25 mouse cellular contexts compared by ENCODE assay signal in the genomic region with DNA sequence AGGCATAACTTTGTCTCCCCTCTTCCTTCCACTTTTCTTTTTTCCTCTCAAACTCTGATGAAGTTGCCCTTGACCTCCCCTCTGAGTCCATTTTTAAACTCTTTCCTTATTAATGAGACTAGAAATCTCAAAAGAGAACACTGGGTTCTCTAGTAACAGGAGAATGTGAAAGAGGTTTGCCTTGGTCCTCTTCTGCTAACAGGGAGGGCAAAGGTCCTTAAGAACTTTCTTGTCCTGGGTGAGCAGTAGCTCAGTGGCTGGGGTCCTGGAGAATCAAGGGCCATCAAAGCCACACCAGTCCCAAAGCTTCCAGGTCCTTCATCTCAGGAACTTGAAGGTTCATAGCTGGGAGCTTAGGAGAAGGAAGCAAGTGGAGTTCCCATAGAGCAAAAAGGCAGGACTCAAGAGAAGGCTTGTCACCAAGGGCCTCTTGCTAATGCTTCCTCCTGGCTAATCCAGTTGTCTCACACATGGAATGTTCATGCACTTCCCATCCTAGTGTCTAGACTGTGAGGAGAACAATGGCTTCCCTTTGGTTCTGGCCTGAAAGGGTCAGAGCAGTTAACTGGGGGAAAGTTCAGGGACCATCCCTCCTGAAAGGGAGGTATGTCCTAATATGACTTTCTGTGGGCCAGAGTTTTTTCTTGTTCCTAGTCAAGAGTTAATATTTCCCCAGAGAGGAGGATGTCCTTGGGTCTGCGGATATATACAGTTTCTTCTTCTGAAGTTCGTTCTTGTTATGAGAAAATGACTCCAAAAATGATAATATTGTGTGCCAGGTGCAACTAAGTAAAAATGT. TPM values are rescaled to one million over a fixed set of nuclear protein-coding genes. Genes with fewer than 3 reads are reported as not detected.
"Had no signal": no experiment of that assay in that cellular context is flagged by ENCODE, and none has a peak within 500 bp of the region (broad histone marks: within the 10 kb centered on the region; RNA-seq: fewer than 3 reads in every experiment).

No protein-coding gene starts in this region.

- H3K4me1 ChIP-seq: heart, embryonic 12.5 days; hindbrain, embryonic 10.5 days; hindbrain, embryonic 12.5 days; intestine, embryonic 15.5 days; kidney, embryonic 15.5 days; limb, embryonic 10.5 days; limb, embryonic 12.5 days had no signal

- H3K27ac ChIP-seq: gastrocnemius, adult 2 months; hindbrain, embryonic 10.5 days; hindbrain, embryonic 12.5 days; hindbrain, embryonic 14.5 days; intestine, embryonic 15.5 days; kidney, embryonic 15.5 days; layer of hippocampus, adult 2 months; left cerebral cortex, adult 2 months; limb, embryonic 10.5 days; limb, embryonic 12.5 days; liver, embryonic 13.5 days had no signal

- H3K27me3 ChIP-seq: heart, embryonic 12.5 days; hindbrain, embryonic 12.5 days; intestine, embryonic 15.5 days; kidney, embryonic 15.5 days; liver, embryonic 13.5 days had no signal

- H3K4me2 ChIP-seq: heart, embryonic 12.5 days; hindbrain, embryonic 12.5 days; hindbrain, embryonic 14.5 days; intestine, embryonic 15.5 days; kidney, embryonic 15.5 days; limb, embryonic 12.5 days; liver, embryonic 11.5 days; liver, embryonic 13.5 days had no signal

- ATAC-seq: forebrain, embryonic 16.5 days; hindbrain, embryonic 16.5 days; inflammation-experienced regulatory T-cells, adult 6 months; intestine, embryonic 15.5 days; intestine, postnatal 0 days had no signal

- H3K4me3 ChIP-seq: gastrocnemius, adult 2 months; heart, embryonic 12.5 days; hindbrain, embryonic 10.5 days; hindbrain, embryonic 12.5 days; intestine, embryonic 15.5 days; kidney, embryonic 15.5 days; layer of hippocampus, adult 2 months; left cerebral cortex, adult 2 months; limb, embryonic 10.5 days; limb, embryonic 12.5 days; liver, embryonic 13.5 days had no signal

- H3K9ac ChIP-seq: heart, embryonic 12.5 days; hindbrain, embryonic 12.5 days; hindbrain, embryonic 14.5 days; intestine, embryonic 15.5 days; kidney, embryonic 15.5 days; limb, embryonic 12.5 days had no signal

- H3K36me3 ChIP-seq: heart, embryonic 12.5 days; hindbrain, embryonic 10.5 days; hindbrain, embryonic 12.5 days; intestine, embryonic 15.5 days; kidney, embryonic 15.5 days; limb, embryonic 10.5 days; limb, embryonic 12.5 days; liver, embryonic 13.5 days had no signal

- H3K9me3 ChIP-seq: heart, embryonic 12.5 days; hindbrain, embryonic 10.5 days; hindbrain, embryonic 12.5 days; intestine, embryonic 15.5 days; kidney, embryonic 15.5 days; limb, embryonic 10.5 days; limb, embryonic 12.5 days; liver, embryonic 13.5 days had no signal

- DNase-seq: gastrocnemius, adult 2 months; gastrocnemius, postnatal 10 days; gastrocnemius, postnatal 25 days; heart, adult 18-20 months; heart, postnatal 10 days; heart, postnatal 4 days; kidney, adult 18-20 months; kidney, postnatal 10 days; liver; liver, embryonic 13.5 days had no signal

RNA-seq across cellular contexts. Expression of gene Rgs9bp, which starts 21.1 kb away (rescaled TPM):
- polyA plus RNA-seq: inflammation-experienced regulatory T-cells, adult 6 months had no signal

RNA-seq across cellular contexts. Expression of gene Tdrd12, which starts 26.7 kb away (rescaled TPM):
- polyA plus RNA-seq: hindbrain, embryonic 10.5 days; inflammation-experienced regulatory T-cells, adult 6 months had no signal
